Mouse (Mus musculus) heart, adult 18-20 months (tissue): ENCODE data around the gene Map3k15. TPM values are rescaled to one million over a fixed set of nuclear protein-coding genes. Genes with fewer than 3 reads are reported as not detected.

ENCODE experiments used
- DNase-seq, 2 experiments: peaks; one replicate each; pipeline ENCODE4 v3.0.0; 2021 to 2022; ENCODE audit warnings: mixed read lengths in 1 of 2
- long read RNA-seq, 2 experiments: library from polyadenylated mRNA; stranded (forward); transcript quantifications; one replicate each; pipeline ENCODE4 v2.0.0; 2021
- total RNA-seq, 2 experiments: library from RNA; stranded (reverse); gene quantifications; 2 replicates each; pipeline ENCODE4 v1.2.3; 2021

The Map3k15 gene
- 1 to 10 TPM in 1 of 2 experiments, under 1 TPM in 1; 0.77 to 1.3 TPM for total RNA-seq
- long read RNA-seq, experiment 1, full-length matches to known transcripts = 1 of 2 reads
- long read RNA-seq, experiment 1, partial matches to known transcripts = 1 of 2 reads
- long read RNA-seq, experiment 1, other reads (novel, unspliced or antisense) = 0 of 2 reads
- long read RNA-seq, experiment 2 = 0 reads

DNA sequence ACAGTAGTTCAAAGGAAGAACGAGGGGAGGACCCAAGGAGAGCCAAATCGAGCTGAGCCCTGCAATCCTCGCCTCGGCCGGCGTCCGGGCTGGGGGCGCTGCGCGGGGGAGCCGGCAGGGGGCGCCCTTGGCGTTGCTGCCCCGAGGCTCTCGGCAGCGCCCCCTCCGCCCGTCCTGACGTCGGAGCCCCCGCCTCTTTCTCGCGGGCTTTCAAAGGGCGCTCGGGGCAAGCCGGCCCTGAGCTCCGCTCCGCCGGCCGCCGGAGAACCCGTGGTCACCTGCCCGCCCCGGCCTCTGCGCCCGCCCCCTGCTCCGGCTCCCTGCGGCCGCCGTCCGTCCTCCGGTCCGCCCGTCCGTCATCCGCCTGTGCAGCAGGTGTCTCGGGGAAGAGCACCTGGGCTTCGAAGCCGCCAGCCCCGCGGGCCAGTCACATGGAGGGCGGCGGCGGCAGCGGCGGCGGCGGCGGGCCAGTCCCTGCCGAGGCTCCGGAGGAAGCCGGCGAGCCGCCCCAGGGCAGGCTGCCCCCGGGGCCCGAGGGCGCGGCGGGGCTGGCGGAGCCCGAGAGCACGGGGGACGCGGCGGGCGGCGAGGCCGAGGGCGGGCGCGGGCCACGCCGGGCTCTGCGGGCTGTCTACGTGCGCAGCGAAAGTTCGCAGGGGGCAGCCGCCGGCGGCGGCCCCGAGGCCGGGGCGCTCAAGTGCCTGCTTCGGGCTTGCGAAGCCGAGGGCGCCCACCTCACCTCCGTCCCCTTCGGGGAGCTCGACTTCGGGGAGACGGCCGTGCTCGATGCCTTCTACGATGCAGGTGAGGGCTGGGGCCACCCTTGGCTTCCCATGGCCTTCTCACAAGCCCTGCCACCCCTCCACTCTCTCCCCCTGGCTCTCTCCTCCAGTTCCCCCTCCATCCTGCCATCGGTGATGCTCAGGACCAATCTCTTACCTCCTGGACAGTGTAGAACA lies at the start of gene Map3k15:
Gene Map3k15, plus strand, starts transcription at position 432 of the 959 bp plus-strand sequence.
- peak; percentile 36 to 42 for DNase-seq

DNA sequence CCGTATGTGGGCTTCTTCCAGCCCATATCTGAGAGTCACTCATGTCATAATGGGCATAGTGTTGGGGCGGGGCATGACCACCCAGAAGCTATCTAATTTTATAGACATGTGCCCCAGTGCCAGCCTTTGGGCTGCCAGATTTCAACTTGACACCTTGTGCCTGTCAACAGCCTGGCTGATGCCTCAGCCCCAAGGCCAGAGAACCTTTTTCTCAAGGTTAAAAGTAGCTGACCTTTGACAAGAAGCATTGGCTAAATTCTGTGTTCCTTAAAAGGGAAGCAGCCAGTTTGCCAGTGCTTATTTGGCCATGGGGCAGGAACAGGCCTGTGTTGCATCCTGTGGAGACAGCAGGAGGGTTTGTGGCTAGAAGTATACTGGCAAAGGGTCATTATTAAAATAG lies 45.7 kb upstream of the Map3k15 start:
- peak; percentile 41 to 68 for DNase-seq

DNA sequence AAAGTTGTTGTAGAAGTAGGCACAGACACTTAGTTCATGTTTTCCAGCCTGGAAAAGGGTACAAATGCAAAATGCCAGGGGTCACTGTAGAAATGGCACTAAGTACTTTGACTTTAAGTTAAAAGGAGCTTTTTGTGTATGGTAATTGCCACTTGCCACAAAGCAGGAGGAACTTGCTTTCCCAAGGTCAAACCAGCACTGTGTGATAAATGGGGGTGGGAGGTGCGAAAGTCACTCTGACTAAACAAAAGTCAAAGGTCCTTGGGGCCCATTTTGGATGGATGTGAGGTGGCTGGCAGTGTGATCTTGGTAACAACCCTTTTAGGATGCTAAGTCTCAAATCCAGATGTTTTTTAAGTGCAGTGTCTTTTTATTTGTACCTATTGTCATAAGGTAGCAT lies 44.6 kb upstream of the Map3k15 start:
- DNase-seq = no peak

DNA sequence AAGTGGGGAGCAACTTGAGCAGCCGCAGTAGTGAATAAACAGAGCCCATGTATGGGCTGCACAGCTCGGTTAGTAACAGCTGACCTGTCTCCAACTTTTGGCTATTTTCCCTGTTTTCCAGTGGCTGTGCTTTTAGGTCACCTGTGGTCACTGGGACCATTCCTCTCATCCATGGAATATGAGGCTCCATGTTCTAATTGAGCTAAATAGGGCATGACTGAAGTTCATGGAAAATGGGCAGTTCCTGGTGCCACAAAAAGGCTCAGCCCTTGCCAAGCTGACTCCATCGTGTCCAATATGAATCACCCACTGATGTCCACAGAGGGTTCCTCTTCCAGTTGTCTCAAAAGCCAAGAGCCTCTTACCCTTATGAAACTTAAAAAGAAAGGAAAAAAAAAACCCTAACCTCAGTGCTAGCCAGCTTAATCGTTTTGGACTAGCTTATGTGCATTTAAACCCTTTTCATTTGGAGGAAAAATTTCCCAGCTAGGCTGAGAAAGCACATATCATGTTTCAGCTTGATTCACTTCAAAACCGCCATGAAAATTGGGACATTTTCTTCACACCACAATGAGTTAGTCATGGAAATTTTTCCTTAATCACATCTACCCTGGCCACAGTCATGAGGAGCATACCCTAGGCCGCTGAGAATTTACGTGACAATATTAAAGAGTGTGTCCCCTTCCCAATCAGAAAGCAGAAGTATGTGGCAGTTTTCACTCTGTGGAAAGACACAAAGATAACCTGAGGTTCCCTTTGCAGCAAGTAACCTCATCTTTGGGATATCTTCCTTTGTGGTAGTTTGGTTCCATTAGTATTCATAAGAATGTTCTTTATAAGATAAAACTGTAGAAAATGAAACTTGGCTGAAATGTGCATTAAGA lies 34.4 kb upstream of the Map3k15 start:
- DNase-seq = peak in 1 of 2 experiments; percentile 3

DNA sequence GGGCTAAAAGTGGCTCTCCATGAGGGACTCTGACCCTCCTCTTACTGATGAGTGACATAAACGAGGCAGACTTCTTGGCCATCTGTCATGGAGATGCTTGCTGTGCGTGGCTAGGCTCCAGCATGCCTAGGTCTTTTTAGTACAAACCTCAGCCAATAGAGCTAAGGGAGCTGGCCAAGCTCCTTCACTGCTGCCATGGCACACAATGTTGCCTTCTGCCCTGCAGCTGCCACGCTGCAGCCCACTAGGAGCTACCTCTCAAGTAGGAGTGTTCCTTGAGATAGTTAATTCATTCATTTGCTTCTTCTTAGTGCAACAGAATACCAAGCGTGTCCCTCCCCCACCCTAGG lies 33.8 kb upstream of the Map3k15 start:
- no peak for DNase-seq

DNA sequence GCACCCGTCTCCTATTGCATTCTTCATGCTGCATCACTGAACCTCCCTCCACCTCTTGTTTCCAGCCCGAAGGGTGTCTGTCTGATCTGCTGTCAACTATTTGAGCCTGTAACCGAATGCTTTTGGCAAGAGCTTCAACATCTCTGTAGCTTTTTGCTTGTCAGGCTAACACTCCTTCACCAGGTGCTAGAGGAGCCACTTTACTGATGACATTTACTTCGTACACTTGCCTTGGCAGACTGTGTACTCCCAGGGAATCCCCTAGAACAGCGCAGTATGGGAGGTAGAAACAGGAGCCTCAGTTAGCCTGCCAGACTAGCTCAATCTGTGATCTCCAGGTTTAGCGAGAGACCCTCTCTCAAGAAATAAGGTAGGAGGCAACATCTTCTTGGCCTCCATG lies 32.8 kb upstream of the Map3k15 start:
- DNase-seq = no peak

DNA sequence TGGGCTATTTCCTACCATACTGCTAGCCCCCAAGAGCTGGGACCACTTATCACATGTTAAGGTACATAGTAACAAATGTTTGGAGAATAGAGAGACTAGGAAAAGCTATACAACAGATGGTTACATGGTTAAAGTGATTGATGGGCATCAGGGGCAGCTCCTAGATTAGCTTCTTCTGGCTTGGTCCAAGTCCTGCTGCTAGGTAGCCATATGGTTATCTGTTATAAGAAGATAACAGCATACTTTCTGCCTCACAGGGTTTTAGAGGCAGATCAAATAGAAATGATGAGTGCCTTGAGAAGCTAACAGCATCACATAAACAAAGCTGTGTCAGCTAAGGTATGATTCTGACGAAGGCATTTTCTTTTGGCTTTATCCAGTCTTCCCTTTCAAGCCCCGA lies 26.8 kb upstream of the Map3k15 start:
- DNase-seq = no peak

DNA sequence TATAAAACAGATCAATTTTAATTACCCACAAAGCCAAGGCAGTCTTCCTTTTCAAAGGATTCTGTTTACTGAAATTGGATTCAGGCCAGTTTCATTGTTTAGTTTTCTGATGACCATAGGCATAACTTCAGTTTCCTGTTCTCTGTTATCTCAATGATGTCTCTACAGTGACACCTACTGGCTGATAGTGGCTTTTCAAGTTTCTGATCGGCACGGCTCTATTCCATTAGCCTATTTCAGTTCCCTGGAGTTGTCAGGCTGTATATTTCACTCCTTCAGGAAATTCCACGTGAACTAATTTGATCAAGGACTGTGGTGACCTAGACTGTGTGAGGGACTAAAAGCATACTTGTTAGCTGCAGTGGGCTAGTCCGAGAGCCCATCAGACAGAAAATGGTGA lies 25.0 kb upstream of the Map3k15 start:
- DNase-seq = peak; percentile 50 to 77

DNA sequence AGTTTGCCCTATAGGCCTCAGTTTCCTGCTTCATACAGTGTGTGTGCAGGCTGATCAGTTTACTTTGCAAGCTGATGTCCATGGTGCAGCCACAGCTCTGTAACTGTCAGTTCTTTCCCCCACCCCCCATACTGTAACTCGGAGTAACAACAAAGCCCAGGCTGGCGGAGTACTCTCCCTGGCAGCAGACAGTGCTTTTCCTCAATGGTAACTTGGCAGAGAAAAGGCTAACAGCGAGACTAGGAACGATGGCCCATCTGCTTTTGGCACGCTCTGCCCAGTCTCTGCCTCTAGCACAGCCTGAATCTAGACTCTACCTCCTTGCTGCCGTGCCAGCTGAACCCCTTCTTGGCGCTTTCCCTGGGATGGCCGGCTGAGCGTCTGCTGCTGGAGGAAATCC lies 24.3 kb upstream of the Map3k15 start:
- DNase-seq = peak in 1 of 2 experiments; percentile 35

DNA sequence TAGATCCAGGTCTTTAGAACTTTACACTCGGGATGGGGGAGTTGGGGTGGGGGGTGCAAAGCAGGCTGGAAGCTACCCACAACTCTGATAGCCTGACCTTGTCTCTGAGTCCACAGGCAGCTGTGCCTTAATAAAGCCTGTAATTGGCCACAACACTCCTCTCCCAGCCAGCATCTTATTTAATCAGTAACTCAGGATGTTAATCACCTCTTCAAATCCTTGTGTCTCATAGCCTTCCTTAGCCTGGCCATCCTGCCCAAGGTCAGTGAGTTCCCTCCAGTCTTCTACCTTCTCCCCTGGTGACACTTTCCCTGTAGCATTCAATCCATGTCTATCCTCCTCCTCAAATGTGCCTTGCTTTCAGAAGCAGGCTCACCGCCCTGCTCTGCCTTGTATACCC lies 19.2 kb upstream of the Map3k15 start:
- no peak for DNase-seq

DNA sequence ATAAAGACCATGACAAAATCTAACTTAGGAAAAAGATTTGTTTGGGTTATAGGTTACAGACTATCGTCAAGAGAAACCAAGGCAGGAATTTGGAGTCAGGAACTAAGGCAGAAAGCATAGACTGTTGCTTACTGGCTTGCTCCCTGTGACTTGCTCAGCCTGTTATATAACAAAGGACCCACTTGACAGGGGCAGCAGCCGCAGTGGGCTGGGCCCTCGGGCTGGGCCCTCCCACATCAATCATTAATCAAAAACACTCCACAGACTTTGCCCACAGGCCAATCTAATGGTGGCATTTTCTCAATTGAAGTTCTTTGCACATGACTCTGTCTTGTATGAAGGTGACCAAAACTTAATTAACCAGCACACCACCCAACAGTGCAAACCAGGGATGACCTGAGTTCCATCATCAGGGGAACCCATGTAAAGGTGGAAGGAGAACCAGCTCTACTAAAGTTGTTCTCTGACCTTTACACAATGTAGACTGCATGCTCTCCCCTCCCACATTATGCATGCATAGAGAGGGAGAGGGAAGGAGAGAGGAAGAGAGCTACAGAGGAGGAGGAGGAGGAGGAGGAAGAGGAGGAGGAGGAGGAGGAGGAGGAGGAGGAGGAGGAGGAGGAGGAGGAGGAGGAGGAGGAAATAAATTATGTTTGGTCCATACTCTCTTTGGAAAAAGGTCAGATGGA lies 17.0 kb upstream of the Map3k15 start:
- no peak for DNase-seq

DNA sequence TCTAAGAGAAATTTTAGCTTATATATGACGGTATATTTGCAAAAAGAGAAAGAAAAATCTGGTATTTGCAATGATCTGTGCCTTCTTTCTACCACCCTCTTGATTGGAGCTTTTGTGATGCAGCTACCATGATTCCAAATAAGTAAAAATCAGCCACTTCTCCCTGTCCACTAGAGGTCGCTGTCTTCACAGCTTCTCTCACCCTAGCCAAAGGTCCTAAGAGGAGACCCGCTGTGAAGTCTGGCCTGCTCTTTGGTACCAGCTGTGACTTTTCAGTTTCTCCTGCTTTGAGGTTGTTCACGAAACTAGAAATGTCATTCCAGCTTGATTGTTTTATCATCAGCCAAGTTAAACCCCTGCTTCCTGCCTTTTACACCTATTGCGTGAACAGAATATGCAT lies 14.5 kb upstream of the Map3k15 start:
- peak; percentile 4 to 26 for DNase-seq

DNA sequence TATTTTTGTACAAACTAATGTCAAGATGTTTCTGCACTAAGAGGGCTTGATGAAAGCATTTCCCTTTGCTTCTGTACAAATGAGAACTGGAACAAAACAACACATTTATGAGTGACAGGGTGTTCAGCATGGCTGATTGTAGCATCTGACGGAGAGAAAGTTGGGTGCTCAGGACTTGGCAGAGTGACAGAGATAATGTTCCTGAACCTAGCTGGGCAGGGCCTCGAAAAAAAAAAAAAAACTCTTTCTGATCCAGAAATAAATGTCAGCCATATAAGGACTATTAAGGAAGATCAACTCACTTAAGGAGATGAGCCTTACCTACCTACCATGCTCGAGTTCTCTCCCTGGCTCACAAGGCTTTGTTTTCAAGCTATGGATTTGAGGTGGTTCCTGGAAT lies 12.0 kb upstream of the Map3k15 start:
- no peak for DNase-seq

DNA sequence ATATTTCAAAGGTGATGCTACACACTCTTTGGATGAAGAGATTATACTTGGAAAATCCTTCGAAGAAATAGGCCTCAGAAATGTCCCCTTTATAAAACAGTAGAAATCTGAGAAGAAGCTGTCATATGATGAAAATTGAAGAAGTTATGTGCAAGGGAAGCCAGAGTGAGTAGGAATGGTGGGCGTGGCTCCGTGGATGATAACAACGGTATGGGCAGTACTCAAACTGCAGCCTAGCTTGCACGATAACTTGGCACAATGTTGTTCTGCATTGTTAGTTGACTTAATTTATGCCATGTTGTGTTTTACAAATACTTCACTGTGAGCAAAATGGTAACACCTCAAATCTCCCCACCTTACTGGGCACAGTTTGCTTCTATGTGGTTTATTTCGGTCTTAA lies 7.6 kb downstream of the Map3k15 start:
- no peak for DNase-seq

DNA sequence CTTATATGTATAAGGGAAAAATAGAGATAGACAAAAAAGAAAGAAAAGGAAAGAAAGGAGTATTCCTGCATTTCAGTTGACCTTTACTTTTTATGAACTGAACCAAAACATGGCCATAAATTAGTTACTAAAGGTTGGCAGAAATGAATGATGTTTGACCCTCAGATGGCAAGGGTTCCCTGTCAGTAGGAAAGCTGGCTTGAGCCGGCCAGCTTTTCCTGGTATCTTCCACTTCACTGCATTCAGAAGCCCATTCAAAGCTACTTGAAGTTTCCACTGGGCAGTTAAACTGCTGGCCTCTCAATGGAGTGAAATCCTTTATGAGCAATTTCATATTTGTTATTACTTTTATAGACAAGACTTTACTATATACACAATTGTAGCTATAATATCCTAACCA lies 65.1 kb downstream of the Map3k15 start:
- no peak for DNase-seq

DNA sequence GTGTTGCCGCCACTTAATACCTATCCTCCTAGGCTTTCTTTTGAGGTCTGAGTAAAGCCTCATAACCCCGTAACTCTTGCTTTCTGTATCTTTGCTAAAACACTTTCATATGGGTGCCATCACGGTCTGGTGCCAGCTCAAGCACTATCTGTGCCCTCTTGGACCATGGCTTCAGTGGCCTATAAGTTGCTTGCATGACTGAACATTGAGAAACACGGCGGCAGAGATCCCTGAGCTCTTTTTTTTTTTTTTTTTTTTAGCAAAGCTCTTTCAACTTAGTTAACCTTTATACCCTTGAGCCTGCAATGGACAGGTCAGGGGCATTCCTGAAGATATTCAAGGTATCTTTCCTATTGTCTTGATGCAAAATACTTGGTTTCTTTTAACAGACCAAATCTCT lies 66.4 kb downstream of the Map3k15 start:
- no peak for DNase-seq

DNA sequence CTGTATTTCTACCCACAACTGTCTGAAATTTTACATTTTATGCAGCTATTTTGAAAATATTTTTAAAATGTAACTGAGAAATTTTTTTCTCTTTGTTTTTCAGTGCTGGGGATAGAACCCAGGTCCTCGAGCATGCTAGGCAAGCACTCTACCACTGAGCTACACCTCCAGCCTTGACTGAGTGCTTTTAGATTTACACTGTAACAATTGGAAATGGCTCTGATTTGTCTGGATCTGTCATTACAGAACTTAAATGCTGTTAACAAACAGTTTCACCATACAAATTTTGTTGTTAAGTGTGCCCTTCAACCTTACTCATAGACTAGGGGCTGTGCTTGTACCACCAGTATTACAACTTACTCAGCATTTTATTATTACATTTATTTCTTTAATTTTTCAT lies 103.7 kb downstream of the Map3k15 start:
- DNase-seq = no peak

DNA sequence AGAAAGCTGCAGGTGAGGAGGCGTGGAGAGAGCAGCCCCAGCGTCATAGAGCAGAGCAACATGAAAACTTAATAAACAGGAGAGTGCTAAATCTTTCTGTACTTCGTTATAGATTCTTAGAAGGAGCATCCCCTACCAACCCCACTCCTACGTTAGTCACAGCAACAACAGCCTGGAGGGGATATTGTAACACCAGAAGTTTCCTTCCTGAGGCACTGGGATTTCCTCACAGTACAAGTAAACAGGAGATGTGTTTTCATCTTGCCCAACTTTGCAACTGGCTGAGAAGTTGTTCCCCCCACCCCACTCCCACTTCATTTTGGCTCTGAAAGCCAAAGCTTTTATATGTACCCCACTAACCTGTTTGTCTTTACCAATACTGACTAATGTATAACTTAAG lies 119.6 kb downstream of the Map3k15 start:
- no peak for DNase-seq

DNA sequence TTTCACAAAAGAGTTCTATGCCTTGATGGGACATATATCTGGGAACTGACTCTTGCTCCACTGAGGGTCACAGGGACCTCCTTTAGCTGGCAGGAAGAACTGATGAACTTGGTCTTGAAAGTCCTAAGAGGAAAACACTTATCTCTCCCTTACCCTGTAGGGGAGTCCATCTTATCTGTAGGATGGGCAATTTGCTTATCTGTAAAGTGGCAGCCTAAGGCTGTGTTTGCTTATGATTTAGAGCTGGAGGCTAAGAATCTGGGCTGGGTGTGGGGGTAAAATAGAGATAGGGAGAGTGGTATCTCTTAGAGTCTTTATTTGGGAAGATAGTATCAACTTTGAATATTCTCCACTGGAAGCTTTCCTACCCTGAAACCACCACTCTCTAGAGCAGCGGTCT lies 125.5 kb downstream of the Map3k15 start:
- no peak for DNase-seq

DNA sequence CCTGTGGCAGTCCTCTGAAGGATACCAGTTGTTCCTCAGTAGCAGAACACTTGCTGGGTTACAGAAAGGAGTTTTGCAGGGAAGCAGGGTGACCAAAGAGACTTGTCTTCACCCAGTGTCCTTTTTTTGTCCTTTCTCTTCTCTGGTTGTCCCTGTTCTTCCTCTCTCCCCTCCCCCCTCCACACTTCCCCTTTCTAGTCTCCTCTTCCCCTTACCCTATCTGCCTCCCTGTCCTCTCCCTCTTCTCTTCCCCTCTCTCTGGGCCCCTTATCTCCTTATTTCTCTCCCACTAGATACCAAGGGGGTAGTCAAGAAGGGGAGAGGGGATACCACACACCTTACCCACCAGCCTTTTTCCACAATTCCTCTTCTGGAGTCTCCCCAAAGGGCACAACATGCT lies 127.8 kb downstream of the Map3k15 start:
- peak in 1 of 2 experiments; percentile 24 for DNase-seq

DNA sequence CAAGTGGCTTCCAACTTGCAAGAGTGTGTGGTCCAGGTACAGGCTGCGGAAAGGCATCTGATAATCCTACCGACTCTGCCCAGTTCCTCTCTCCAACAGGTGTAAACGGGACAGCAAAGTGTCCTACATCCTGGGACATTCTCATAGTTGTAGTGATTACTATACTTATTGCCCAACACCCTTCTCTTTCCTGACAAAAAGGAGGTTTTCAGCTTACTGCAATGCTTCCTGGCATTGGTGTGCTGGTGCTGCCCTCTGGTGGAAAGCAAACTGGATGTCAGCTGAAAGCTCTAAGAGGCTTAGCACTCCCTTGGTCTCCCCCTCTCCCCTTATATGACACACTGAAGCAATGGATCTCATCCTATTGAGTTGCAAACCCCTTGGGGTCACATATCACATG lies 128.4 kb downstream of the Map3k15 start:
- DNase-seq = peak; percentile 29 to 64
